Mouse (Mus musculus) cerebellum, adult 2 months (tissue): Measurements from ENCODE around the gene Tldc1.

Experiments
- CTCF ChIP-seq: fragments of 200-500 bp; IDR thresholded peaks from 2 replicates; pipeline ENCODE4 v1.5.1; 2011; ENCODE audit warnings: low read depth, mild to moderate bottlenecking, control low read depth, low read length, moderate library complexity, borderline replicate concordance; ENCODE audit not compliant: insufficient read depth
- POLR2A ChIP-seq: fragments of 200-500 bp; IDR thresholded peaks from 2 replicates; pipeline ENCODE4 v1.6.1; 2011; ENCODE audit warnings: low read length, control low read depth, borderline replicate concordance; ENCODE audit not compliant: insufficient read depth

DNA sequence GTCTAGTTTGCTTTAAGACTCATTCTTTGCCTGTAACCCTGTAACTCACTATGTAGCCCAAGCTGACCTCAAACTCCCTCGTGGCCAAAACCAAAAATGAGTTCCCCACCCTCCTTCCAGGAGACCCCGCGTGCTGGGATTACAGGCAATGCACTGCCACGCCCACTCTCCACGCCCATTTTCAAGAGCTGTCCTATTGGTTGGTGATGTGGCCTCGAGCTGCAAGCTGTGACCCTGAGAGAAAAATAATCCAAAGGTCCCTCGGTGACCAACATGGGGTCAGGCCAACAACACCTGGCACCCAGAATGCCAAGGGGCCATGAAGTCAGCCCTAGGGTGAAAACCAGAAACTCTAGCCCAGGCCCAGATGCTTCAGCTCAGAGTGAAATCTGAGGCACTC, 16.5 kb upstream of the Tldc1 start:
- no peak for TF ChIP-seq CTCF
- TF ChIP-seq POLR2A = no peak
